ENCODE assay signal across 1 mouse cellular context in genomic region chr2:35109141-35109923, GRCm38 (mm10).
TF ChIP-seq lines count a peak whose summit lies in the region.

TSS of gene Cntrl (plus strand) at chr2:35109492.

TF ChIP-seq in CH12.LX, 34 proteins besides CTCF, POLR2A, EP300 and RAD21 (continued from another document):
- TF ChIP-seq CHD1 (IDR thresholded peaks at IDR 0.05; ENCODE audit: low read depth, low read length): no peak; the same call in 1 of the 2 replicates
- TF ChIP-seq MEF2A (IDR thresholded peaks at IDR 0.05; ENCODE audit: borderline replicate concordance, low read depth, low read length): no peak
- peak; percentile 78; the same call in 1 of the 2 replicates for TF ChIP-seq POLR2AphosphoS2 (IDR thresholded peaks at IDR 0.05; ENCODE audit: low read depth, low read length)
- TF ChIP-seq MAFK (IDR thresholded peaks at IDR 0.05; ENCODE audit: insufficient replicate concordance, low read length): no peak
- no peak; the same call in 1 of the 2 replicates for TF ChIP-seq ZMIZ1 (IDR thresholded peaks at IDR 0.05; ENCODE audit: low read depth, low read length)
- TF ChIP-seq MXI1 (IDR thresholded peaks at IDR 0.05; ENCODE audit: low read depth, low read length): peak; percentile 80; the same call in 1 of the 2 replicates
- no peak; the same call in none of the 2 replicates for TF ChIP-seq TBP (conservative IDR thresholded peaks at IDR 0.05; ENCODE audit: low read depth, low read length)
- no peak for TF ChIP-seq PAX5 (IDR thresholded peaks at IDR 0.05; ENCODE audit: low read length)
- TF ChIP-seq JUN (IDR thresholded peaks at IDR 0.05; ENCODE audit: insufficient read depth, low read depth, low read length): no peak
- TF ChIP-seq KAT2A (IDR thresholded peaks at IDR 0.05; ENCODE audit: insufficient replicate concordance, low read length): 0 out of 2 replicates have a peak, but pooled peaks have one; percentile 38
- peak; percentile 15; the same call in 1 of the 2 replicates for TF ChIP-seq BHLHE40 (IDR thresholded peaks at IDR 0.05; ENCODE audit: low read depth, low read length)
- peak; percentile 74; the same call in 1 of the 2 replicates for TF ChIP-seq MAZ (IDR thresholded peaks at IDR 0.05; ENCODE audit: low read depth, low read length)
- no peak for TF ChIP-seq ZKSCAN1 (IDR thresholded peaks at IDR 0.05; ENCODE audit: borderline replicate concordance, low read depth, low read length)
- peak; percentile 90; the same call in 1 of the 2 replicates for TF ChIP-seq E2F4 (IDR thresholded peaks at IDR 0.05; ENCODE audit: insufficient replicate concordance, low read depth, low read length)
- TF ChIP-seq SIN3A (IDR thresholded peaks at IDR 0.05; ENCODE audit: low read length): peak; percentile 46; the same call in 1 of the 2 replicates
- no peak for TF ChIP-seq ZC3H11A (IDR thresholded peaks at IDR 0.05; ENCODE audit: low read depth, low read length)
- TF ChIP-seq ZNF384 (IDR thresholded peaks at IDR 0.05; ENCODE audit: low read depth, low read length): no peak
